Mouse (Mus musculus): ENCODE measurements around the gene Gm17416.

Gene Gm17416

DNA sequence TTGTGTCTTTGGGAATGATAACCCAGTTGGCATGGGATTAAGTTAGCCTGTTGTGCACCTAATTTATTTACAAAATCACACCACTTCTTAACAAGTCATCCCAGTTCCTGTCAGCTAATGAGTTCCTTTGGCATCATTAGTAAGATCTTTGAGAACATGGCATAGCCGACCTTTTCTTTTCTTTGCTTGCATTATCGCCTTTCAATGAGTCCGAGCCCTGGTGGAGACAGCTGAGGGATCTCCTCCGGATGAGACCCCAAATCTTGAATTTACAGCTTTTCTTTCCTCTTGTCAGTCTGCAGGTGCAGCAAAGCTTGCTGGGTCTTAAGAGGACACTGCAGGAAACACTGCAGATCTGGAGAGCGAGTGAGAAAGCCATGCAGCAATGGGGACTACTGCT lies at the start of gene Gm17416:
Gene Gm17416, plus strand, starts transcription at position 301 of the 400 bp plus-strand sequence.
- no peak for DNase-seq

DNA sequence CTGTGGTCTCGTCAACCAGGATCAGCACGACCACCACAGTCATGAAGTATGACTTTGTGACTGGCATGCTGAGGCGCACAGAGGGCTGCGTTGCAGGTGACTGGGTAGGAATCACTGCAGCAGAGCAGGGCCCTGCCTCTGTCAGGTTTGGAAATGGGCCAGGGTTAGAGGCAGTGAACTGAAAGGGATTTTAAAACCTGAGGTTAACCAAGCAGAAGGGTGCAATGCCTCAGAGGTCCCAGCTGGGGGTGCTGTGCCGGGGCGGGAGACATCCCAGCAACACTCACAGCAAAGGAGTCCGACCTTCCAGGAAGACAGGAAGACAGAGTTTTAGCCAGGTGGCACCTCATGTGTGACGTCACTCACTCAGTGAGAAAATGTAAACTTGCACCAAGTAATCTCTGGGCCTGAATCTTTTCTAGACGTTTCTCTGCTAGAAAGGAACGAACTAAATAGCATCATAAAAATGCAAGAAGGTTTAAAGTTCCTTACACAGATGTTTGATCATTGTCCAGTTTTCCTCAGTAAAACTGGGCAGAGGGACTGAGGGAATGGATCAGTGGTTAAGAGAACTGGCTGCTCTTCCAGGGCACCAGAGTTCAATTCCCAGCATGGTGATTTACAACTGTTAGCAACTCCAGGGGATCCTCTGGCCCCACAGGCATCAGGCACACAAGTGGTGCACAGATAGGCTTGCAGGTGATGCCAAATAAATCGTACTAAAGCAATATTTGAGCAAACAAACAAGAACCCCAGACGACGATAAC lies 29.0 kb upstream of the Gm17416 start, which contains the start of gene Defb29:
Gene Defb29, minus strand, starts transcription at position 155 of the 767 bp plus-strand sequence.
- DNase-seq: no peak

DNA sequence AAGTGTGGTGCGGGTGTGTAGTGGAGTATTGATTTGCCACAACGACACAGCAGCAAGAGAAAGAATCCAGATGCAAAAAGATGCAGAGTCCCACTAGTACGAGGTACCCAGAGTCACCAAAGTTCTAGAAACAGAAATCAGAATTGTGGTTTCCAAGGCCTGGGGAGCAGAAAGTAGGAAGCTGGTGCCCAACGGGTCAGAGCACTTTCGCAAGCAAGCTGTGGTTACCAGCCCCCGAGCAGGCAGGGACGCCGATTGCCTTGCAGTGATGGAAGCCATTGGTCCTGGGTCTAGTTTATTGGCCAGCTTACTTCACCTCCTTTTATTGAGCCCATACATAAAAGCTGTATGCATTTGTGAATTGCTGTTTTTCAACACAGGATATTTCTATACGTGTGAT lies 27.2 kb upstream of the Gm17416 start:
- no peak for DNase-seq

DNA sequence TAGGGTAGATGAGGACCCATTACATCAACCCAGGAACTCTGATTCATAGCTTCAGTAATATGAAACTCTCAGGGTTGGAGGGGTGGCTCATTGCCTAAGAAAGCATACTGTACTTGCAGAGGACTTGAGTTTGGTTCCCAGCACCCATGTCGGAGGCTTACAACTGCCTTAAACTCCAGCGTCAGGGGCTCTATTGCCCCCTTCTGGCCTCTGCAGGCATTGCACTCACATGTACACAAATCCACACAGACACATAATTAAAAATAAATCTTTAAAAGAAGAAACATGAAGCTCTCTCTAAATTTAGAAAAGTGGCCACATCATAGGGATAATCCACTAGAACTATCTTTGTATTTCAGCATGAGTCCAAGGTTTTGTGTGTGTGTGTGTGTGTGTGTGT lies 26.2 kb upstream of the Gm17416 start:
- DNase-seq: no peak

- DNase-seq: no peak
These were observed 25.7 kb upstream of the Gm17416 start for GRCm38 (mm10) chr2:152543478-152543877.

GRCm38 (mm10) chr2:152544691-152545090 lies 24.4 kb upstream of the Gm17416 start:
- peak; percentile 54 for DNase-seq

GRCm38 (mm10) chr2:152548124-152548523 lies 21.0 kb upstream of the Gm17416 start:
- no peak for DNase-seq

- DNase-seq: peak; percentile 76
These were observed 15.2 kb upstream of the Gm17416 start for GRCm38 (mm10) chr2:152553774-152554423.

DNA sequence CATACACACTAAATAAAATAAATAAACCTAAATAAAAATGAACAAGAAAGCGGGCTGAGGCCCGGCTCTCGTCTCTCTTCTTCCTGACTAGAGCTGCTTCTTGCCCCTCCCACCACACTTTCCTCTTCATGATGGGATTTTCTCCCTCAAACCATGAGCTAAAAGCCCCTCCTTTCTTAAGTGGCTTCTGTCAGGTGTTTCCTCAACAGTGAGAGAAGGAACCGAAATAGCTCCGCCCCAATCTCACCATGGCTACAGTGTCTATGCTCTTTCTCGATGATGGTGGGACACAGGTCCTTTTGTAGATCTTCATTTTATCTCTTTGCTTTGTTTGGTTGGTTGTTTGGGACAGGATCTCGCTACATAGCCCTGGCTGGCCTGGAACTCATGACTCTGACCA lies 12.5 kb upstream of the Gm17416 start:
- no peak for DNase-seq

GRCm38 (mm10) chr2:152569881-152570280 lies 743 bp downstream of the Gm17416 start:
- DNase-seq: no peak

DNA sequence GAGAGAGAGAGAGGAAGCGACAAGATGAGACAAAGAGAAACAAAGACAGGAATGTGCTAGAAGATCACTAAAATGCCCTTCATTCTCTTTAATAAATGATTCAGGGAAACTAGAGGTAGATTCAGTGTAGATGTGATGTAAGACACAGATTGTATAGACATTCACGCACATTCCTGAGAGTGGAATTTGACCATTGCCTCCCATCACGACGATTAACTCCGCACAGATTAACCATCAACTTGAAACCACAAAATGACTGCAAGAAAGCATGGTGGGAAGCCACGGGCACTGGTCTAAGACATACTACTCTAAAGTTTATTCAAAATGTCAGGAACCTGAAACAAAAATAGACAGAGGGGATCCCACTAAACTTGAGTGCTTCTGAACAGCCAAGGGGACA lies 1.2 kb downstream of the Gm17416 start:
- no peak for DNase-seq

DNA sequence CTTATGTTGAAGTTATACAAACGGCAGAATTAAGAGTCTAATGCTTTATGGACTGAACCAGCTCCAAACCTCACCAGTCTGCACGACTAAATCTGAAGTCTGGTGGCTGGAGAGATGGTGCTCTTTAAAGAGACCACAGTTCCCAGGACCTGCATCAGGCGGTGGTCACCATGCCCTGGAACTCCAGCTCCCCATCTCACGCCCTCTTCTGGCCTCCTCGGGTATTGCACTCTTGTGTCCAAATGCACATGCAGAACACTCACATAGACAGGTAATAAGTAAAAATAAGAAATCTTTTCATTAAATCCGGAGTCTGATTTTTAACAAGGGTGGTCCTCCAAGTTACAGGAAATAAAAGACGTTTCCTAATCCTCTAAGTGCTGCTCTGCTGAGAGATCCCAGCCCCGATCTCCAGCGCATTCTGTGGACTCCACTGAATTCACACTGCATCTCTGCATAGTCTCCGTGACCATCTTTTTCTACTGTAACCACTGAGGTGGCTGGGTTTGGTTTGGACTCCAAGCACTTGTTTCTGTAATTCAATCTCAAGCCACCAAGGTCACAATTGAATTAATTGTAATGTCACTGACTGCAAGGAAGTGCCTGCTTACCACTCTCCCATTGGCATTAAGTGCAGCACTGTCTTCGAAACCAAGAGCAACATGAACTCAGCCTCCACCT lies 3.1 kb downstream of the Gm17416 start, which contains the start of gene Defb21:
Gene Defb21, plus strand, starts transcription at position 631 of the 681 bp plus-strand sequence.
- DNase-seq: no peak

DNA sequence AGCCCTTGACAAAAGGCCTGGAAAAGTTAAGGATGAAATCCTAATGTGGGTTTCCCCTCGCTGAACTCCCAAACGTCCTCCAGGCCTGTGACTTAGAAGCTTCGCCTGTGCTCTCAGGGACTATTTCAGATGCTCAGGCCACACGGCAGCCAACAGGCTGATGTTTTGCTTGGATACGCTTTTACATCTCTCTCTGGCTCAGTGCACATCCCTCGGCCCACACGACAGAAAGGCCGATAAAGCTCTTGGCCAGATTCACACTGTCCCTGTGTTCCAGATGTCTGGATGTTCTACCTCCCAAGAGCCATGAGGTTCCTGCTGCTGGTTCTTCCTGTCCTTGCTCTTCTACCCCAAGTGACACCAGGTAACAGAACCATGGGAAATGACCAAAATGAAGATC lies 4.3 kb downstream of the Gm17416 start:
- DNase-seq: no peak

DNA sequence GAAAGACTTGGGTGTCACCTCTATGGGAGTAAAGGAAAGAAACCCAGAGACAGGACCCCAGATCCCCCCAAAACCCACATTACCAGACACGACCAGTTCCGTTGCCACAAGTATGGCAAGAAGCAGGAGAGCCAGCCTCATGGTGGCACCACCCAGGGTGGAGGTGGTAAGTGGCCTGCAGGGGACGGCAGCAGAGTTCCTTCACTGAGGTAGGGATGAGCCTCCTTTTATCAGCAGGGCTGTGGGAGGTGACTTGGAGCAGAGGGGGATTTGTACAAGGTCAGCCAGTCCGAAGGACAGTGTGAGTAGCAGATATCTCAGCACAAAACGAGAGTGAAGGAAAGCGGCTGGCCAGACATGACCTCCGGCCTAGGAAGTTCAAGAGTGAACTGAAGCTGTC lies 11.0 kb downstream of the Gm17416 start, which contains the start of gene Defb19:
Gene Defb19, minus strand, starts transcription at position 206 of the 400 bp plus-strand sequence.
- no peak for DNase-seq

DNA sequence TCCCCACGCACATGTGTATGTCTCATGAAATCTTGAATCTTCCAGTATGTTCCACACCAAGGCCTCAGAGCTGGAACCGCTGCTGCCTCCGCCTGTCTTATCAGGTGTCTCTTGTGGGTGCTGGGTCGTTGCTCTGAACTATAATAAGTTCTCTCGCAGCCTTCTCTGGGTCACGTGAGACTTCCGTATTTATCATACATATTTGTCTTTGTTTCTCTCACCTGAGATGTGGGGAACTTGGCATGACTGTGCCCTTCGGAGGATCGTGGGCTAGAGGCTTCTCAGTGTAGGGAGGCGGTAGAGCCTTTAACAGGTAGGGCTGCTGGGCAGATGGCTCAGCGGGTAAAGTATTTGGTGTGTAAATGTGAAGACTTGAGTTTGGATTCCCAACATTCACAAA lies 11.5 kb downstream of the Gm17416 start:
- no peak for DNase-seq

DNA sequence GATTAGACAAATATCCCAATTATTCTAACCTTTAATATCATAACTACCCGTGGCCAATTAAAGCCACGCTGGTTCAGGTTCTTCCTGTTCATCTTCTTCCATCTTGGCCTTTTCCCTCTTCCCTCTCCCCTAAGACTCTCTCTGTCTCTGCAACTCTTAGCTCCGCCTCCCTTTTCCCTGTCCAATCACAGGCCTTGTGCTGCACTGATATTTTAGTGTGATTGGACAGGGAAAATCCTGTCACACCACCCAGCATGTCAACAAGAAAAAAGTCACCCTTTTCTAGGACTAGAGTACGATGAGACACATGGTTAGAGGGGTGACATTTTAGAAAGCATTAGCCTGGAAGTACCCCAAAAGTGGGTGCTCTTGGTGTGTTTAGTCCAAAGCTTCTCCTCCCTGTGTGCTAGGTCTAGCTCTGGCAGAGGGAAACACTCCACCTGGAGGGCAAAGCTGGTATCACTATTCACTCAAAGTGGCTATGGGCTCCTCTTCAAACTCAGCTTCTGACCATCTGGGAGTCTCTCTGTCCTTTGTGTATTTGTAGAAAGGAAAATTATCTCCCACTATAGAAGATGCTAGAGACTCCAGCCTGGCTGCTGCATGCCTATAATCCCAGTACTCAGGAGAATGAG lies 17.9 kb downstream of the Gm17416 start:
- DNase-seq: no peak

- no peak for DNase-seq
These were observed 19.3 kb downstream of the Gm17416 start for GRCm38 (mm10) chr2:152588450-152588849.

- DNase-seq: no peak
These were observed 19.9 kb downstream of the Gm17416 start for GRCm38 (mm10) chr2:152589021-152589420.

- DNase-seq: no peak
These were observed 30.2 kb downstream of the Gm17416 start, which contains the start of gene Defb45 for GRCm38 (mm10) chr2:152599299-152599698. TSS of gene Defb45 (minus strand) at chr2:152599399.

GRCm38 (mm10) chr2:152600076-152600475 lies 30.9 kb downstream of the Gm17416 start:
- no peak for DNase-seq

- DNase-seq: no peak
These were observed 32.3 kb downstream of the Gm17416 start for GRCm38 (mm10) chr2:152601275-152601960.

DNA sequence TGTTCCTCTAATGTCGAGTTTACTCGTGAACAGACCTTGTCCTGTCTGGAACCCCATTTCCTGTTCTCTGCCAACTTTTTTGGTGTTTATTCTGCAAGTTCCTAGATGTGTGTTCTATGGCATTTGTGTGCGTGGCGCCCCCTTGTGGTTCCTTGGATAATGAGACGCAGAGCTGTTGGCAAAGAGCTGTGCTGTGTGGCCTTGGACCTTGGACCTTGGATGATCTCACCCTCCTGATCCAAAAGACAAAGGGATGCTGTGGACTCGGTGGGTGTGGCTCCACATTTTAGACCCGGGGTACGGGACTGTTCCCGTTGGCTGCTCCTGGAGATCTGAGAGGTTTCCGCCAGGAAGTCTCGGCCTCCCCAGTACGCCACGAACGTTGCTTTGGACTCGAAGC lies 34.9 kb downstream of the Gm17416 start, which contains the start of gene Defb36:
Gene Defb36, plus strand, starts transcription at position 271 of the 400 bp plus-strand sequence.
- peak; percentile 27 for DNase-seq

Data from right cerebral cortex, postnatal 14 days (tissue).